Mouse (Mus musculus): ENCODE data around the gene Tnfaip8l1.

GRCm38 (mm10) chr17:56164510-56164909 lies 2.2 kb downstream of the Tnfaip8l1 start:
- TF ChIP-seq POLR2A (IDR thresholded peaks at IDR 0.05; ENCODE audit: extremely low read depth, insufficient read depth, low read length) (no peak), CTCF (IDR thresholded peaks at IDR 0.05; ENCODE audit: extremely low read depth, insufficient read depth, low read length) (no peak)
